Mouse (Mus musculus) T-cell, adult 2 months (primary cell): Measurements from ENCODE around the gene Amtn.
"Not testable (repeated sequence)": the region's sequence is repeated elsewhere in the genome, so short reads cannot be mapped to it uniquely, and the experiment has no call there.

Experiments
- DNase-seq: peaks from one replicate; pipeline ENCODE4 v3.0.0; 2022; ENCODE audit warnings: low spot score

Amtn gene

DNA sequence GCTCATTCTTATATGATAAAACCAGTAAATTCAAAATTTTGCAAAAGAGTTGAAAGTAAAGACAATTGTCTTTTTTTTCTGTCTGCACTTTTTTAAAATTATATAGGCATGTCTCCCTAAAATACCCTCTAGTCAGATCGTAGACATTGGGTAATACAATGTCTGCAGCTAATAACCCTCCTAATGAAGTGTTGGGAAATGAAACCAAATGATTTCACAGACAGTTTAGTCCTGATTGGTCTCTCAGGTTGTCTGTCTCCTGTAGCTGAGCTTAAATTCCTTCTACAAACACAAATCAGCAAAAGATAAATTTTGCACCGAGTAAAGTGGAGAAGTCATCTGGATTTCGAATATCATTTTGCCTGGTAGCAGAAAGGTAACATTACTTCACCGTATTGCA lies at the start of gene Amtn:
TSS of gene Amtn (plus strand) at position 301 of the 400 bp plus-strand sequence.
- DNase-seq: no peak

DNA sequence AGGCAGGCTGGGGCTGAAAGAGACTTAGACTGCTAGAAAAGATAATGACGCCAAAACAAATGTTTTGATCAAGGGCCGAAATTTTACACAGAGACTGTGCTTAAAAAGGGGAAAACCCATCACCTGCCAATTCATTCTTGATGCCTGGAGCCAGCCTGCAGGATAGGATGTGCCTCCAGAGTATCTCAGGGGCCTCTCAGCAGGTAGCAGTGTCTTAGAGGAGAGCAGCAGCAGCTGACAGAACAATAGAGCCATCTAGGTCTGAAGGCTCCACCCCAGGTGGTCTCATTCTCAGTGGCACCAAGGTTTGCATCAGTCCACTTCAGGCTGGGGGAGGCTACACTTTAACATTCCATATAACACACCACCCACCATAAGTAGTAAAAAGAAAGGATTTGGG lies 27.4 kb upstream of the Amtn start:
- not testable (repeated sequence) for DNase-seq

DNA sequence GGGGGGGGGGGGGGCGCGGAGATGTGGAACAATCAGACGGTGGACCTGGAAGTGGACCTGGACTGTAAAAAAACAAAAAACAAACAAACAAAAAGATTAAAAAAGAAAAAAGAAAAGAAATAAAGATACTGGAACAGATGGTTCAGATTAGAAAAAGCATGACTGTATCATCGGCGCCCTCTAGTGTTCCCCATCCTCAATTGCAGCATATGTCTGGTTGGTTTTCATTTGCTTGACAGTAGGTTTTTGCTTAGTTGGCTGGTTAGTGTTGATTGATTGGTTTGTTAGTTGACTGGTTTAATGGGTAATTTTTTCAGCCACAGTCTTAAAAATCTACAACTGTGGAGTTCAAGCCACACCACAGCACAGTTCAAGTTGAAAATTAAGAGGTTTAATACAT lies 11.1 kb upstream of the Amtn start:
- no peak for DNase-seq

DNA sequence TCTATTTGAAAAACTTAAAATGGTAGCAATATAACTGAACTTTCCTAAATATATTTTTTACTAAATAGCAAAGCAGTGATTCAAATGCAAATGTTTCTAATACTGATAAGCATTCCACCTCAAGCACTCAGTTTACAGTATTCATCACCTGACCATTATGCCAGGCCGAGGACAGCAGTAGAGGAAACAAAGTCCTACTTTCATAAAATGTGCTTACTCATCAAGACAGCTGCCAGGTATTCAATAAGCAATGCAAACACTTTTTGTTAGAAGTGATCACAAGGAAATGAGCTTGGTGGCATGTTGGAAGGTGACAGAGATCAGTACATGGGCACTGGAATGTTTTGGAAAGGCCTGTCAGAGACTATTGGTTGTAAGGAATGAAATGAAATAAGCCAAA lies 9.0 kb upstream of the Amtn start:
- DNase-seq: no peak

DNA sequence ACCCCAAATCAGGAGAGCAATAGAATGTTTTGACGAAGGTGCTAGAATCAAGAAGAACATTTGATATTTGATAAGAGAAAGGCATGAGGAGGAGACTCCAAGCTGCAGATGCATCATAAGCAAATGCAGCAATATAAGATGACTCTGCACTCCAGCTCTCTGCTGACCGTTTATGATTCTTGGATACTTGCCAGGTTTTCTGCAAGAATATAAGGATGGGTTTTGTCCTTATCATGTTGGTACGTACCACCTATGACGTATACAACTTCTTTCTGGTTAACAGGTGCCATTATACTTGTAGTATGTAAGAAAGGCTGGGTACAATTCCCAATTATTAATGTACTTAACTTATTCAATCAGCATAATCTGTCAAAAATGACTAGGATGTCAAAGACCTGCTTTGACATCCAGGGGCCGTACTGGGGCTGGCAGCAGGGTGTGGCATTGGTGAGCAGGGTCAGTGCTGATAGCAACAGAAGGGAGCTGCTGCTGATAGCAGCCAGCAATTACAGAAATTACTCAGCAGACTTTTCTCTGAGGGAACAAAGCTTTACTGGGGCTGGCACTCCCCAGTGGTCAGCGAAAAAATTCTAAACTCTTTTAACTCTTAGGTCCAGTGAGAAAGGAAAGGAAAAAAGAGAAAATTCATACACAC lies 5.2 kb upstream of the Amtn start:
- no peak for DNase-seq

DNA sequence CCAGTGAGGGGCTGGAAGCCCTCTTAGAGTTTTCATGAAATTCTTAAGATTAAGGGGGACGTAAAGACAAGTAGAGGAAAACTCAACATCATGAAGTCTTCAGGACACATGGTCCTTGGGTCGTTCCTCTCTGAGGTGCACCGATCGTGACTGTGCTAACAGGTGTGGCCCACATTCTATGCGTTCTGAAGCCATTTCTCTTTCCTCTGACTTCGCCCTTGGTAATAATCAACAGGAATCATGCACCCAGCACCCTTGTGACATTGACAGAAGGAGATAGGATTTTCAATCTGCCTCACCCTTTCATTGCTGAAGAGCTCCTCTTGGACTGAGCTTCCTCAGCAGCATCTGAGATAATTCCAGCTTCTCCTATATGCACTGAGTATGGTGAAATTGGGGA lies 3.3 kb upstream of the Amtn start:
- DNase-seq: no peak

DNA sequence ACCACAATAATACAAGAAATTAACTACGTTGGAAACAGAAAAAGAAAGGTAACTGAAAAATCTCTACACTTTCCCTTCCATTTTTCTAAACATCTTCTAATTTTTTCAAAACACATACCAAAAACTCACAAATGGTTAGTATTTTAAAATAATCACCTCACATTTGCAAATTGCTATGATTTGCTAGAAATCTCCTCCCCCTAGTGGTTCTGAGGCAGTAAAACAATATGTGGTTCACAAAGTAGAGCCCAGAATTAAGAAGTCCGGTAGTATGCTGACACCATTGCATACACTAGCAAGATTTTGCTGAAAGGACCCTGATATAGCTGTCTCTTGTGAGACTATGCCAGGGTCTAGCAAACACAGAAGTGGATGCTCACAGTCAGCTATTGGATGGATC lies 16.1 kb downstream of the Amtn start:
- DNase-seq: not testable (repeated sequence)

DNA sequence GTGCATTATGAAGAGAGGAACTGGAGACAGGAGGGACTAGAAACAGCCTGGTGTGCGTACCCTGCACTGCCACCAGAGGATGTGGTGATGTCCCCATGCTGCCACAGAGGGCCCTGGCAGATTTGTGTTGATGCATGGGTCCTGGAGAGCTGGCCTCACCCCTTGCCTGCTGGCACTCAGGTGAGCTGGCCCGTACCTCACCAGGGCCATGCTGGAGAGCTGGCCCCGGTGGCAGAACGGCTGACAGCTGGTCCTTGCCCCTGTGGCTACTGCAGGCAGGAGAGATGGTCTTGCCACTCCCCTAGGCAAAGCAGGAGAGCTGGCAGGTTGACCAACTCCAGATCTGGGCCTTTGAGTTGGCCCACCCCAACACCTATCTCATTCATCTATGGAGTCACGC lies 22.7 kb downstream of the Amtn start:
- DNase-seq: no peak

DNA sequence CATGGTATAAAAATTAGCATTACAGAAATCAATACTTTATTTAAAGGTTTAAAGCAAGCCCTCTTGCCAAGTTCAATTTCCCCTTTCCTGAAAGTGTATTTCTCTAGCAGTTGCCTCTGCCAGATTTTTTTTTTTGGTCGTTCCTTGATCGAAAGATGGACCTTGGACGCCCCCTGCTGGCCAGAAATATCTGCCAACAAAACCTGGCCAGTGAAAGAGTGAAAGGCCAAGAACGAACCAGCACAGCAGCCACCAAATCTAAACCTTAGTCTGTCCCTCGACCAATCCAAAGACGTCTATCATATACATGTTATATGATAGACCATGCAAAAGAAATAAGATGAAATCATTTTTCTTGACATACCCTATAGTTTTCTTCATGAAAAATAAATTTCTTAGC lies 23.9 kb downstream of the Amtn start:
- DNase-seq: no peak

DNA sequence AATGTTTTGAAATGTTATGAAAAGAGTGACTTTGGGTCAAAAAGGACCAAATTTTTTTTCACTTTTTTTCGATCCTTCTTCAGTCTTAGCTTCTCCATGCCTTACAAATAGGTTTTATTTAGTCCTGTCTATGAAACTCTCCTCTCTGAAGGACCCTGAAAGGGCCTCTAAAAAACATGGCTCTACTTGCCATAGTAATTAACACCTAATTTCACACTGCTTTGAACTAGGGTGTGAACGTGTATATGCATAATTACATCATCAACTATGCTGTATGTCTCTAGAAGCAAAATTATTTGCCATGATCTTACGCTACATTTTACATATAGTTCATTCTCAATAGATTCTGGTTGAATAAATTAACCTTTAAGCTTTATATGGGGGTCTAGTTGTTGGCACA lies 25.6 kb downstream of the Amtn start:
- no peak for DNase-seq

DNA sequence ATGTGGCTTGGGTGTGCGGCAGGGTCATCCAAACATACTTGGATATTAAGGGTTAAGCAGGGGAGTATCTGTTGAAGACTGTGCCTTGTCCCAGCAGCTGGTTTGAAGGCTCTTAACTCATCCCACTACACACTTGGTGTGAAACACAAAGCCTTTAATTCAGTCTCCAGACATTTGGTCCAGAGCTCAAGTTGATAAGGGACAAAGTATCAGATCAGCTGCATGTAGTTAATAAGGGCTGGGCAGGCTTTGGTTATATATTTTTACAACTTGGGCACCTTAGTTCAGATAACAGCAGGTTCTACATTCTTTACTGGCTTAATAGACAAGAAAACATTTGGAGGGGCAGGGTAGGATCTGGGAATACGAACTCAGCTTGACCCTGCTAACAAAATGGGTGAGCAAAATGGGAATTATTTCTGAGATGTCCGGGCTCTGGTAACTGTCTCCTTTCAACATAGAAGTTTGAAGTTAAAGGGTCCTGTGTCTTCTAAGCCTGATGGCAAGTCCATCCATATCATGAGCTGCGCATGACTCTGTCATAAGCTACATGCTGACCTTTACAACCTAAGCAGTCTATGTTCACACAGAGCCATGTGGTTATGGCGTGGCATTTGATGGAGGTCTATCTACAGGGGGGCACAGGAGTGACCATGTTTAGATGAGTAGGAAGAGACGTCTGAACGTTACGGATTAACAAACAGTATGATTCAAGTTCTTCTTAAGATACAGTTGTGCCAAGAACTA lies 44.6 kb downstream of the Amtn start:
- DNase-seq: no peak

DNA sequence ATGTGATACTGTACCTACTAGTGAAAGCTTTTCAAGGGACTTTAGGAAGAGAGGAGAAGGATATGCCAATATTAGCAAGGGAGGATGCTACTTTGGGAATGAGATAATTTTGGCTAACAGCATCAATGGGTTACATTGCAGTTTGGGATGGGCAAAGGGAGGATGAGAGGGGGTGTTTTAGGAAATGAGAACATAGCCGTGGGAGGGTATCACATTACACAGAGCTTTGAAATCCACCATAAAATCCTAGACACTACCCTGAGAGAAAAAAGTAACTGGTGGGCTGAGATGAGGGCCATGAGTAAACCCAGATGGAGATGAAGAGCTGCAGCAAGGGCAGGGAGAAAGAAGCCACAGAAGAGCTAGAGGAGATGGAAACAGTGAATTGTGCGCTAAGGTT lies 49.0 kb downstream of the Amtn start:
- not testable (repeated sequence) for DNase-seq

DNA sequence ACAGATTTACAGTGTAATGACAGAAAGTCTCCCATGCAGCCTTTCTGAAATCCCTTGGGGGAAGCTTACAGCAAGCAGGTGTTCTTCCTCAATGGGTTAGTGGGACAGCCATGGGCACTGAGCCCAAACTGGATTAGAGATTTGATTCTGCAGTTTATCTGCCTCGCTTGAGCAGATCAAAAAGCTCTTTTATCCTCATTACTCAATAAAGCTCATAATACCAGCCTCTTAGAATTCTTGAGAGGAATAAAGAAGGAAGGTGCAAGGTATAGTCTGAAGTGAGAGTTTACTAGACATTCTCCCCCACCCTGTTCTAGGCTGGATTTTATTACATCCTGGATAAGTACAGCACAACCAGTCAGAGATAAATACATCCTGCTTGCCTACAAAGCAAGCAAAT lies 50.8 kb downstream of the Amtn start:
- no peak for DNase-seq
